Mouse (Mus musculus) intestine, embryonic 16.5 days (tissue): ENCODE data around the gene Ptma. TPM values are rescaled to one million over a fixed set of nuclear protein-coding genes. Genes with fewer than 3 reads are reported as not detected.
"Not testable (repeated sequence)": the region's sequence is repeated elsewhere in the genome, so short reads cannot be mapped to it uniquely, and the experiment has no call there.

Source experiments
- ATAC-seq: fragments of 200-750 bp; cut with Nextera tagmentation; 2 replicates; pipeline ENCODE4 v1.8.0; 2017; ENCODE audit warnings: moderate TSS enrichment, moderate library complexity
- H3K27ac ChIP-seq: fragments of 300-500 bp; sonication (generic); 2 replicates; pipeline ENCODE4 v1.5.1; 2014; ENCODE audit warnings: mild to moderate bottlenecking, low read length
- H3K27me3 ChIP-seq: fragments of 300-500 bp; sonication (generic); replicated peaks from 2 replicates; pipeline ENCODE4 v1.6.1; 2014; ENCODE audit warnings: low read length, control low read depth, mixed read lengths; ENCODE audit not compliant: control insufficient read depth, insufficient read depth
- H3K36me3 ChIP-seq: fragments of 300-500 bp; sonication (generic); 2 replicates; pipeline ENCODE4 v1.6.1; 2014; ENCODE audit warnings: low read length, control low read depth; ENCODE audit not compliant: control insufficient read depth, insufficient read depth
- H3K4me1 ChIP-seq: fragments of 300-500 bp; sonication (generic); 2 replicates; pipeline ENCODE4 v1.6.1; 2014; ENCODE audit warnings: low read length, control low read depth, mixed read lengths; ENCODE audit not compliant: control insufficient read depth, insufficient read depth
- H3K4me2 ChIP-seq: fragments of 300-500 bp; sonication (generic); 2 replicates; pipeline ENCODE4 v1.6.1; 2014; ENCODE audit warnings: low read depth, low read length, control low read depth
- H3K4me3 ChIP-seq: fragments of 300-500 bp; sonication (generic); 2 replicates; pipeline ENCODE4 v1.5.1; 2014; ENCODE audit warnings: mild to moderate bottlenecking, low read length
- H3K9ac ChIP-seq: fragments of 300-500 bp; sonication (generic); 2 replicates; pipeline ENCODE4 v1.6.1; 2014; ENCODE audit warnings: low read depth, low read length
- H3K9me3 ChIP-seq: fragments of 300-500 bp; sonication (generic); 2 replicates; pipeline ENCODE4 v1.6.1; 2016; ENCODE audit warnings: low read length, control low read depth; ENCODE audit not compliant: control insufficient read depth
- WGBS: fragments of 180-500 bp; shearing (Covaris S2); extraction: QIAGEN DNeasy Blood & Tissue Kit; methylation state at CpG from one replicate; pipeline ENCODE4 v1.1.7; 2014; 5-methylcytosine and 5-hydroxymethylcytosine counted together
- polyA plus RNA-seq: library from polyadenylated mRNA; unstranded; fragments of >200 nt; fragmentation: Nextera tagmentation; extraction: Ambion mirVana; gene quantifications from 2 replicates; pipeline ENCODE4 v1.2.1, GENCODE M21; 2015

Ptma gene
- polyA plus RNA-seq, 1 experiment from 2014 or later = 1,813 TPM

GRCm38 (mm10) chr1:86530871-86531546 lies 4.5 kb downstream of the Ptma start:
- no peak overlapping the region for H3K4me2 ChIP-seq
- H3K4me3 ChIP-seq = no peak overlapping the region
- peaks cover 24% of the 10 kb centered on the region for H3K4me1 ChIP-seq
- no peaks in the 10 kb centered on the region for H3K27me3 ChIP-seq
- no peak for ATAC-seq
- H3K9ac ChIP-seq = peak overlapping the region; percentile 12; the same call in 1 of the 2 replicates
- 18% methylated on average over 4 of the region's 4 CpGs for WGBS
- H3K9me3 ChIP-seq = no peaks in the 10 kb centered on the region
- H3K36me3 ChIP-seq = no peaks in the 10 kb centered on the region; the same call in 1 of the 2 replicates
- peak overlapping the region; percentile 60 for H3K27ac ChIP-seq

DNA sequence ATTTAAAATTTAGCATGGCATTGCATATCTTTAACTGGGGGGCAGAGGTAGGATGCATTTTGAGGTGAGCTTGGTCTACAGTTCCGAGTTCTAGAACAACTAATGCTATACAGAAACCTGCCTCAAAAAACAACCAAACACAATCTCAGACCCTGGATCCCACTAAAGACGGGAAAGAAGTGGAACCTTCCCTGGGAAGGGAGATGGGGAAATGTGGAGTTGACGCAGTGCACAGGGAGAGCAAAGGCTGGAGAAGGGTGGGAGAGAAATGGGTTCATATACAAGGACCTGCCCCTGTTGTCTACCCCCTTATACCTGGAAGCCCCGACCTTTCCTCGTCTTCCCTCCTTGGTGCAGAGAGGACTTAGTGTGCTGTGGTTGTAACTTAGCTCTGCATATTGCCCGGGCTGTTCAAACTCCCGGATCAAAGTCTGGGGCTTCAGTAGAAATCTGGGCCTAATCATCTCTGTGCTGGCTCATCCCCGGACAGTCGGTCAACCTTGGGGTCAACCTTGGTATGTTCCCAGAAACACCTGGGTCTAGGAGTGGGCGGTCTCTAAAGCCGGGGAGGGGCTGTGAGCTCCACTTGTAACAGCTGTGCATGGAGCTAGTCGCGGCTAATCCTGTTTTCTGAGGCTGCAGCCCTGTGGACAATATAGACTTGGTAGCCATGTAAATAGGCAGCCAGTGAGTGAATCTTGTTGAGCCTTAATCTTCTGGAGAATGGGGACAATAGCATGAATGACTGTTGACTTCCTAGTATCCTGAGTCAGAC lies 5.2 kb downstream of the Ptma start:
- Histone ChIP-seq H3K4me3 (no peak overlapping the region), H3K4me2 (peak overlapping the region; percentile 23), H3K36me3 (no peaks in the 10 kb centered on the region; the same call in 1 of the 2 replicates), H3K9me3 (no peaks in the 10 kb centered on the region), H3K27me3 (no peaks in the 10 kb centered on the region), H3K9ac (0 out of 2 replicates have a peak overlapping the region, but pooled peaks have one; percentile 12), H3K4me1 (peaks cover 24% of the 10 kb centered on the region), H3K27ac (peak overlapping the region; percentile 60)
- WGBS = 8% methylated on average over 13 of the region's 13 CpGs
- peak; percentile 36 for ATAC-seq

DNA sequence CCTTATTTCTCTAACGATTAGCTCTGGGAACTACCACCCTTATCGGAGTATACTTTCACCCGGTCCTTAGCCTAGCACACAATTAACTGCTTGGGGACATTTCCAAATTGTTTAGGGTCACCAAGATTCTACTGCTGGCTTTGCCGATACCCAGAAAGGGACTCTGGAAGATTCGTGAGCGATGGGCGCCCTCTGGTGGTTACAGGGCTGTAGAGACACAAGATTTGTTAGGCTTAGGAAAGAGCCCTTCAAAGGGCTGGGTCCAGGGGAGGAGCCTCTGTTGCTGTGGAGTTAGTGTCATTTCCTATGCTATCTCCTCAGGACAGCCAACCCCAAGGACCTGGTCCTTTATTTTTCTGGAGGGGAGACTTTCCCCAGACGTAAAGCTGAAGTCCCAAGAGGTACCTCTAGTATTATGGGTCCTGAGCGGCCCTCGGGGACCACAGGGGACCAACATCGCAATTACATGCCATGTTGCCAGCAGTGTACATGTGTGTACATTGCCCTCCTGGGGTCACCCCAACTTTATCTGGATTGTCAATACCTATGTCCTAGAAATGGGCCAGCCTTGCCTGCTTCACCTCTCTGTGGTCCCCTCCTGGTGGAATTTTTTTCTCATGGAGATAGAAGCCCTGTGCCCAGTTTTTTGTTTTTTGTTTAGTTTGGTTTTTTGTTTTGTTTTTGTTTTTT lies 6.0 kb downstream of the Ptma start:
- Histone ChIP-seq H3K27ac (peak overlapping the region; percentile 60), H3K4me2 (peak overlapping the region; percentile 23), H3K4me1 (peaks cover 24% of the 10 kb centered on the region), H3K9ac (0 out of 2 replicates have a peak overlapping the region, but pooled peaks have one; percentile 21), H3K36me3 (no peaks in the 10 kb centered on the region; the same call in 1 of the 2 replicates), H3K4me3 (no peak overlapping the region), H3K9me3 (no peaks in the 10 kb centered on the region), H3K27me3 (no peaks in the 10 kb centered on the region)
- ATAC-seq = peak; percentile 49
- WGBS = 24% methylated on average over 11 of the region's 11 CpGs

DNA sequence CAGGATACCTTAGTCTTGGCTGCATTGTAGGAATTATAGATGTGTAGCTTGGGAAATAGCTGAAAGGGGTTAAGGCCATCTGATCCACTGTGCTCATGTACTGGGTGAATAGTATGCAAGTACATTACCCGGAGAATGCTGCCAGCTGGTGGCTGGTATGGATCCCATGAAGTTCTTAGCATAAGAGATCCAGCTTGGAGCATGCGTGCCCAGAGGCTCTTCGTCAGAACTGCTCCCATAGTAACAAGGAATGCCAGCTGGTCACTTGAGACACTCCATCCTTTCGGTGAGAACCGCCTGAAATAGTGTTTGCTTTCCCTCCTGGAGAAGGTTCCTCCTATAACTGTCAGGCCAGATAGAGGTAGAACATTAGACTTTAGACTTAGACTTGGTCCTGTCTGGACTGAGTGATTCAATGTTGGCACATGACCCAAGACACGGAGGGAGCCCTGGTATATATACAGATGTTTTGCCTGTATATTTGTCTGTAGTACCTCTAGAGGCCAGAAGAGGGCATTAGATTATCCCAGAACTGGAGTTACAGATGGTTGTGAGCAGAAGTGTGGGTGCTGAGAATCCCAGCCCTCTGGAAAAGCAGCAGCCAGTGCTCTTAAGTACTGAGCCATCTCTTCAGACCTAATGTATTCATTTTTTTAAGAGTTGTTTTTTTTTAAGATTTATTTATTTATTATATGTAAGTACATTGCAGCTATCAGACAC lies 7.0 kb downstream of the Ptma start:
- H3K9ac ChIP-seq = no peak overlapping the region
- no peak overlapping the region for H3K4me3 ChIP-seq
- 82% methylated on average over 6 of the region's 6 CpGs for WGBS
- no peak overlapping the region for H3K4me2 ChIP-seq
- no peak for ATAC-seq
- H3K27me3 ChIP-seq = no peaks in the 10 kb centered on the region
- no peaks in the 10 kb centered on the region for H3K9me3 ChIP-seq
- peaks cover 24% of the 10 kb centered on the region for H3K4me1 ChIP-seq
- no peak overlapping the region for H3K27ac ChIP-seq
- no peaks in the 10 kb centered on the region; the same call in 1 of the 2 replicates for H3K36me3 ChIP-seq

DNA sequence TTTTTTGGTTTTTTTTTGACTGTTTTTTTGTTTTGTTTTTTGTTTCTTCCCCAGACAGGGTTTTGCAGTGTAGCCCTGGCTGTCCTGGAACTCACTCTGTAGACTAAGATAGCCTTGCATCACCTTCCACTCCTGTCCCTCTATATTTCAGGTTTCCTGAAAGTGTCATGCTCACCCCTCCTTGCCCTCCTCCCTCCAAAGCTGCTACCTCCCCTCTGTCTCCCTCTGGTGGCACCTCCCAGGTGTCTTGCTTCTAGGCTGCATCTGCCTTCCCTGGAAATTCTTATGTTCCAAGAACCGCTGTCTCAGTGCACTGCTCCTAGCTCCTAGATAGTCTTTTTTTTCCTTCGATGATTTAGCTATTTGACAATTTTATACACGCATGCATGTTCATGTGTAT lies 11.9 kb downstream of the Ptma start:
- no peak overlapping the region for H3K4me3 ChIP-seq
- WGBS = 57% methylated on average over 3 of the region's 3 CpGs
- ATAC-seq = no peak
- no peaks in the 10 kb centered on the region for H3K27me3 ChIP-seq
- no peaks in the 10 kb centered on the region for H3K9me3 ChIP-seq
- no peaks in the 10 kb centered on the region; the same call in 1 of the 2 replicates for H3K36me3 ChIP-seq
- H3K4me1 ChIP-seq = no peaks in the 10 kb centered on the region
- H3K4me2 ChIP-seq = no peak overlapping the region
- no peak overlapping the region for H3K9ac ChIP-seq
- no peak overlapping the region for H3K27ac ChIP-seq

DNA sequence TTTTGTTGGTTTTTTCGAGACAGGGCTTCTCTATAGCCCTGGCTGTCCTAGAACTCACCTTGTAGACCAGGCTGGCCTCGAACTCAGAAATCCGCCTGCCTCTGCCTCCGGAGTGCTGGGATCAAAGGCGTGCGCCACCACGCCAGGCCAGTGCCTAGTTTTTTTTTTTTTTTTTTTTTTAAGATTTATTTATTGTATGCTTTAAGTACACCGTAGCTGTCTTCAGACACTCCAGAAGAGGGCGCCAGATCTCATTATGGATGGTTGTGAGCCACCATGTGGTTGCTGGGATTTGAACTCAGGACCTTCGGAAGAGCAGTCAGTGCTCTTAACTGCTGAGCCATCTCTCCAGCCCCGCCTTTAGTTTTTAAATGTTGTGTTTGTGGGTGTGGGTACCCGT lies 13.1 kb downstream of the Ptma start:
- not testable (repeated sequence) for H3K4me3 ChIP-seq, H3K9ac ChIP-seq, H3K27me3 ChIP-seq, H3K27ac ChIP-seq, H3K4me1 ChIP-seq, H3K36me3 ChIP-seq, H3K4me2 ChIP-seq, H3K9me3 ChIP-seq, ATAC-seq
- WGBS = 87% methylated on average over 12 of the region's 12 CpGs

DNA sequence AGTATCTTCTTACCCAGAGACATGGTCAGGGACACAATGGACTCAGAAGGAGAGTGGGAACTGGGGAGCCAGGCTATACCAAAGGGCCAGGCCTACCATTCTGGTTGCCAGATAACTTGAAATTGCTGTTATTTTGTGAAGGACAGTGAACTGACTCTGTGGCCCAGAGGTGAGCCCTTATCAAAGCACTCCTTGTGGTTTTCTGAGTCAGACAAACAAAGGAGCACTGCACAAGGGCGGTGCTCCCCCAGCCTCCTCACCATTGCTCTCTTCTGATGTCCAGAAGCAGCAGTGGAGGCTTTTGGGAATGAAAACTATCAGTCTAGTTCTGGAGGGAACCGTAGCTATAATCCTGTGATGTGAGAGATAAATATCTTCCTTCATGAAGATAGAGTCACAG lies 16.1 kb downstream of the Ptma start:
- Histone ChIP-seq H3K27ac (no peak overlapping the region), H3K9me3 (no peaks in the 10 kb centered on the region), H3K4me1 (no peaks in the 10 kb centered on the region), H3K9ac (no peak overlapping the region), H3K36me3 (no peaks in the 10 kb centered on the region; the same call in 1 of the 2 replicates), H3K4me3 (no peak overlapping the region), H3K27me3 (no peaks in the 10 kb centered on the region), H3K4me2 (no peak overlapping the region)
- 83% methylated on average over 2 of the region's 2 CpGs for WGBS
- no peak for ATAC-seq

- Histone ChIP-seq H3K9me3 (no peaks in the 10 kb centered on the region), H3K4me2 (no peak overlapping the region), H3K36me3 (no peaks in the 10 kb centered on the region; the same call in 1 of the 2 replicates), H3K4me3 (no peak overlapping the region), H3K9ac (no peak overlapping the region), H3K4me1 (0 out of 2 replicates have a peak, but pooled peaks cover 1% of the 10 kb centered on the region), H3K27ac (no peak overlapping the region), H3K27me3 (no peaks in the 10 kb centered on the region)
- 75% methylated on average over 3 of the region's 3 CpGs for WGBS
- no peak for ATAC-seq
Measured at GRCm38 (mm10) chr1:86546797-86547196, 20.3 kb downstream of the Ptma start.
